Mouse (Mus musculus) intestine, postnatal 0 days (tissue): Measurements from ENCODE around the gene Esp8. TPM values are rescaled to one million over a fixed set of nuclear protein-coding genes. Genes with fewer than 3 reads are reported as not detected.
"Not testable (repeated sequence)": the region's sequence is repeated elsewhere in the genome, so short reads cannot be mapped to it uniquely, and the experiment has no call there.

ENCODE experiments used
- ATAC-seq: fragments of 200-750 bp; cut with Nextera tagmentation; 2 replicates; pipeline ENCODE4 v1.8.0; 2017; ENCODE audit warnings: mild to moderate bottlenecking, moderate TSS enrichment, moderate library complexity
- H3K27ac ChIP-seq: fragments of 300-500 bp; sonication (generic); 2 replicates; pipeline ENCODE4 v1.5.1; 2014; ENCODE audit warnings: mild to moderate bottlenecking, low read depth, low read length, moderate library complexity
- H3K27me3 ChIP-seq: fragments of 300-500 bp; sonication (generic); replicated peaks from 2 replicates; pipeline ENCODE4 v1.6.1; 2014; ENCODE audit warnings: low read length, mixed read lengths; ENCODE audit not compliant: control insufficient read depth, insufficient read depth
- H3K36me3 ChIP-seq: fragments of 300-500 bp; sonication (generic); 2 replicates; pipeline ENCODE4 v1.6.1; 2014; ENCODE audit warnings: mild to moderate bottlenecking, moderate library complexity; ENCODE audit not compliant: control insufficient read depth, insufficient read depth
- H3K4me1 ChIP-seq: fragments of 300-500 bp; sonication (generic); replicated peaks from 2 replicates; pipeline ENCODE4 v1.6.1; 2014; ENCODE audit warnings: antibody characterized with exemption, low read length, mixed read lengths; ENCODE audit not compliant: control insufficient read depth, insufficient read depth
- H3K4me2 ChIP-seq: fragments of 300-500 bp; sonication (generic); replicated peaks from 2 replicates; pipeline ENCODE4 v1.6.1; 2014; ENCODE audit warnings: low read depth, mild to moderate bottlenecking, moderate library complexity
- H3K4me3 ChIP-seq: fragments of 300-500 bp; sonication (generic); 2 replicates; pipeline ENCODE4 v1.5.1; 2014; ENCODE audit warnings: low read depth, low read length
- H3K9ac ChIP-seq: fragments of 300-500 bp; sonication (generic); 2 replicates; pipeline ENCODE4 v1.6.1; 2014; ENCODE audit warnings: mild to moderate bottlenecking, low read depth, low read length
- H3K9me3 ChIP-seq: fragments of 300-500 bp; sonication (generic); 2 replicates; pipeline ENCODE4 v1.6.1; 2016; ENCODE audit warnings: mixed run types; ENCODE audit not compliant: control insufficient read depth
- CTCF ChIP-seq: sonication (generic); IDR thresholded peaks from 2 replicates; pipeline ENCODE4 v1.5.1; 2016; ENCODE audit warnings: low read depth, mild to moderate bottlenecking, control low read depth, antibody characterized with exemption, moderate library complexity
- WGBS: fragments of 180-500 bp; shearing (Covaris S2); extraction: QIAGEN DNeasy Blood & Tissue Kit; methylation state at CpG from one replicate; pipeline ENCODE4 v1.1.7; 2014; 5-methylcytosine and 5-hydroxymethylcytosine counted together
- polyA plus RNA-seq: library from polyadenylated mRNA; unstranded; fragments of >200 nt; fragmentation: Nextera tagmentation; extraction: Ambion mirVana; gene quantifications from 2 replicates; pipeline ENCODE4 v1.2.1, GENCODE M21; 2015

Gene Esp8
- not detected in 2 replicates for polyA plus RNA-seq

DNA sequence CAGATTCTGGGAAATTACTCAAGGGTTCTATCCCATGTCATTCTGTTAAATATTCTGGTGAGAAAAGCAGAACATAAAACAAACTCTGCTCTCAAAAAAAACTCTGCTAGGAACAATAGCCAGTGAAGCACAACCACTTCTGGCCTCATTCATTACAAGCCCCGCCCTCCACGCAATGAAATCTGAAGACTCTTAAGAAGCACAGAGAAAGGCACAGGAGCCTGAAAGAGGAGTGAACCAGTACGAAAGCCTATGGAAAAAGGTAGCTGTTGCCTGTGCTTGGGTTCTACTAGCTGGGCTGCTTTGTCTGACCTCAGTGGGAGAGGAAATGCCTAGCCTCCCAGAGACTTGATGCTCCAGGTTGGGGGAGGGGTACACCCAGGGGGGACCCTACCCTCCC lies at the start of gene Esp8:
Gene Esp8 (plus strand): TSS at position 205 of the 400 bp plus-strand sequence.
- H3K27ac ChIP-seq = no peak within 1 kb of the TSS
- H3K9ac ChIP-seq = no peak within 1 kb of the TSS
- no peaks in the 10 kb centered on the region for H3K4me1 ChIP-seq
- H3K9me3 ChIP-seq = no peaks in the 10 kb centered on the region
- no peak for TF ChIP-seq CTCF
- no peak within 1 kb of the TSS for H3K4me2 ChIP-seq
- ATAC-seq = no peak
- no peaks in the 10 kb centered on the region for H3K27me3 ChIP-seq
- no peaks in the 10 kb centered on the region for H3K36me3 ChIP-seq
- no peak within 1 kb of the TSS for H3K4me3 ChIP-seq
- WGBS = 59% methylated on average over 3 of the region's 3 CpGs

DNA sequence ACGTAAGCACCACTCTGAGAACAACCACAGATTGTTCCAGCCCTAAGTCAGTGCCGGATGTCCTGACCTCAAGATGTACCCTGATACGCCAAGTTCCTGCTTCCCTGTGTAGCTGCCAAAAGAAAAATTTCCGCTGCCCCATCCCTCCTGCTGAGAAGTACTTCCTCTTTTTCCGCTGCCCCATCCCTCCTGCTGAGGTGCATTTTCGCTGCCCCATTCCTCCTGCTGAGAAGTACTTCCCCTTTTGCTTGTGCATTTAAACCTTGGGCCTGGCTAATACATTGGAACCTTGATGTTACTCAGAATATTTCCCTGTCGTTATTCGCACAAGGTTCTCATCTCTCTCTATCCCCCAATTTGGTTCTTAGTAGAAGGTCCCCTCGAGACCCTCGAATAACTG lies 36.3 kb upstream of the Esp8 start:
- H3K4me3 ChIP-seq, ATAC-seq, H3K27ac ChIP-seq, H3K4me1 ChIP-seq, H3K27me3 ChIP-seq, H3K36me3 ChIP-seq, H3K9me3 ChIP-seq, H3K9ac ChIP-seq, H3K4me2 ChIP-seq: not testable (repeated sequence)
- 81% methylated on average over 10 of the region's 10 CpGs for WGBS

DNA sequence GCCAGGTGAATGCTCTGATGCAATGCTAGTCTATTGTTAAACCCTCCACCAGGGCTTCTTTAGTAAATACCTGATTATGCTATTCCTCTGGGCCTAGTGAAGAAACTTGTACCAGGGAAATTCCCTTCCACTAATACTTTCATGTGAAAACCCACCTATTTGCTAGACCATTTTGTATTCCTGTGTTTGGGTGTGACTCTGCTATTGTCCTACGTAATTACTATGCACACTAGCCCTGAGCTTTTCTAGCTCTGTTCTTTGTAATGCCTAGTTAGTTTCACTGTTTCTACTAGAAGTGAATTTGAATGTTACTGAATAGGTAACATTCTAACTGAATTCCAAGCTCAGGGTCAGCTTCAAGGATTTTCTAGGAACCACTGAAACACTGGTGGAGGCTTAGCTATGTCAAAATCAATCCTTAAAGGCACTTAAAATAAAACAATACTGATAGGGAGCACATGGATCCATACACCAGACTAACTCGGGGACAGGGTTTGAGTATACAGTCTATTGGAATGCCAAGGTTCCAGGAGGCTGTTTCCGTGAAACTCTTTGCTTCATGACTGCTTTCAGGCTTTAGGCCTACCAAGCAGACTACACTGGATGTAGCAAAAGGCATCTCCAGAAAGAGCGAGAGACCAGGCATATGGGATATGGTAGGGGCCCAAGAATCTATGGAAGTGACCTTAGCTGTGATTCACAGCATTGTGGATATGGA lies 24.2 kb upstream of the Esp8 start:
- 88% methylated on average over 4 of the region's 4 CpGs for WGBS
- H3K36me3 ChIP-seq, H3K9ac ChIP-seq, H3K4me3 ChIP-seq, H3K27me3 ChIP-seq, H3K27ac ChIP-seq, H3K9me3 ChIP-seq, H3K4me1 ChIP-seq, H3K4me2 ChIP-seq, ATAC-seq: not testable (repeated sequence)

DNA sequence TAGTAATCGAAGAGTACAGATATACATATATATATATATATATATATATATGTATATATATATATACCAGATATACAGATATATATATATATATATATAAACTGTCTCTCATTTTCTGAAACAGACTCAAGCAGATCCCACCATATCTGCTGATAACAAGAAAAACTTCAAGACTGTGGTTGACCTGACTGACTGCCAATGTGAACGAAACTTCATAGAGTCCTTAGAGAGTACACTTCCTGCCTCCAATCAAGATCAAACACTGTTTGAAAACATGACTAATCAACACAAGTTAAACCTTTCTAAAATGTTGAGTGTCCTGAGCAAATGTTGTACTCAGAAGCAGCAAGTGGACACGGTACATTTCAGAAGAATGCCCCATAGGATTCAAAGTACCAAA lies 10.0 kb downstream of the Esp8 start:
- H3K9ac ChIP-seq = no peak overlapping the region
- H3K36me3 ChIP-seq = no peaks in the 10 kb centered on the region
- H3K4me1 ChIP-seq = no peaks in the 10 kb centered on the region
- no peak for TF ChIP-seq CTCF
- H3K4me3 ChIP-seq = no peak overlapping the region
- ATAC-seq = no peak
- 73% methylated on average over 3 of the region's 3 CpGs for WGBS
- no peak overlapping the region for H3K27ac ChIP-seq
- no peaks in the 10 kb centered on the region for H3K27me3 ChIP-seq
- H3K9me3 ChIP-seq = no peaks in the 10 kb centered on the region
- H3K4me2 ChIP-seq = no peak overlapping the region

DNA sequence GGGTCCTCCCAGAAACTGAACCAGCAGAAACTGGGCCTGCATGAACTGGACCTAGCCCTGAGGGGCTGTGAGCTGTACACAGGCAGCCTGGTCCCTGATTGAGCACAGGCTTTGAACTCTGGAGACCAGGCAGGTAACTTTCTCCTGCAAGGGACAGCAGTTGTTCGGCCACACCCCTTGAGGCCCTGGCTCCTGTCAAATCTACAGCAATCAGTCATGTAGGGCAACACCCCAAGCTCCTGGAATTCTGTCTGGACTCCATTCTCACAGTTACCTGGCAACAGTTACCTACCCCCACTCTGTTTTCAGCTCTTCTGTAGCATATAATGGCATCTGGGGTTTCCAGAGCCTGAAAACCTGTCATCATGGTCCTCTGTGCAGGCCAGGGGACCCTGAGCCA lies 11.3 kb downstream of the Esp8 start:
- Histone ChIP-seq H3K4me1 (no peaks in the 10 kb centered on the region), H3K4me2 (no peak overlapping the region), H3K9ac (no peak overlapping the region), H3K36me3 (no peaks in the 10 kb centered on the region), H3K4me3 (no peak overlapping the region), H3K27me3 (no peaks in the 10 kb centered on the region), H3K9me3 (no peaks in the 10 kb centered on the region), H3K27ac (no peak overlapping the region)
- ATAC-seq = no peak
- TF ChIP-seq CTCF = no peak
- 58% methylated on average over 1 of the region's 1 CpGs for WGBS

DNA sequence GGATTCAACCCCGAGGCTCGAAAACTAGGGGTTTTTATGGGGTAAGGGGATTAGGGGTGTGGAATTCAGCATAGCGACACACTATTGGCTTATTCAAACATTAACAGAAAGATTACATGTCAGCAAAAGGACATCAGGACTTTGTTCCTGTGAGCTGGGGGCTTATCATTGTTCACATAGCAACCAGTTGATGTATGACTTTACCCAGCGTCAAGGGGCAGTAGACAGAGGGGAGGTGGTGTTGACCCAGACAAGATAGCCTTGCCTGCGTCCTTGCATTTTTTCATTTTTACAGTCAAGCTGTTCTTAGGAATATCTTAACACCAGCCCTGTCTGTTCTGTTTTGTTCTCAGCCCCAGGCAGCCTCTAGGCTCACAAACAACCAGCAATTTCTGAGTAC lies 27.2 kb downstream of the Esp8 start:
- not testable (repeated sequence) for H3K4me3 ChIP-seq, H3K36me3 ChIP-seq, H3K27me3 ChIP-seq, H3K9me3 ChIP-seq, H3K4me1 ChIP-seq, ATAC-seq, H3K9ac ChIP-seq, H3K4me2 ChIP-seq, H3K27ac ChIP-seq
- WGBS = 23% methylated on average over 5 of the region's 5 CpGs

DNA sequence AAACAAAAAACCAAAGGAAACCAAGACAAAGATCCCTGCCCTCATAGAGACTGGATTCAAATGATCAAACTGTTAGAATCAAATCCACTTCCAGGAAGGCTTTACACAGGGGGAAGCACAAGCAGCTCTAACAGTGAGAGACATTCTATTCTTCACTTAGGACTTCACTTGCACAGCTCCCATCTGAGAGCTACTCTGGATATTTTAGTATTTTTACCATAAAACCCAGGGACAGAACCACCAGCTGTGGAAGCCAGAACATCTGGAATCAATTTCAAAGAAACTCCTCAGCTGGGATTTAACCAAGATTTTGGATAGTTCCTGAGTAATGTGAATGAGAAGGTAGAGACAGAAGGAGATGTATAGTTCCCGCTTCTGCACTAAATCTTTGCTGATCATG lies 33.6 kb downstream of the Esp8 start:
- Histone ChIP-seq H3K9ac (no peak overlapping the region), H3K4me3 (no peak overlapping the region), H3K27ac (no peak overlapping the region), H3K9me3 (no peaks in the 10 kb centered on the region), H3K4me2 (no peak overlapping the region), H3K27me3 (no peaks in the 10 kb centered on the region), H3K4me1 (no peaks in the 10 kb centered on the region), H3K36me3 (no peaks in the 10 kb centered on the region)
- no peak for TF ChIP-seq CTCF
- 96% methylated on average over 1 of the region's 1 CpGs for WGBS
- no peak for ATAC-seq
